ENCODE assay signal across 10 mouse cellular contexts in genomic region chr4:120189941-120190340, GRCm38 (mm10). TPM values are rescaled to one million over a fixed set of nuclear protein-coding genes. Genes with fewer than 3 reads are reported as not detected.
DNase-seq lines count a peak whose midpoint lies in the region; ATAC-seq and TF ChIP-seq lines count a peak whose summit lies in the region.
"Had no signal": no experiment of that assay in that cellular context is flagged by ENCODE, and none has a peak within 500 bp of the region (broad histone marks: within the 10 kb centered on the region; RNA-seq: fewer than 3 reads in every experiment).

No protein-coding gene starts in this region.

- no peaks in the 10 kb centered on the region for H3K36me3 ChIP-seq in hindbrain, embryonic 15.5 days
- H3K36me3 ChIP-seq in limb, embryonic 11.5 days (ENCODE audit: control insufficient read depth, insufficient read depth, low read length): no peaks in the 10 kb centered on the region
- no peaks in the 10 kb centered on the region for H3K36me3 ChIP-seq in stomach, postnatal 0 days (ENCODE audit: control insufficient read depth, insufficient read depth, low read length)
- H3K36me3 ChIP-seq: liver, embryonic 13.5 days had no signal

- WGBS in hindbrain, embryonic 15.5 days: 32% methylated on average over 2 of the region's 2 CpGs
- 30% methylated on average over 2 of the region's 2 CpGs for WGBS in limb, embryonic 11.5 days
- 47% methylated on average over 2 of the region's 2 CpGs for WGBS in stomach, postnatal 0 days

- no peak overlapping the region for H3K4me3 ChIP-seq in hindbrain, embryonic 15.5 days
- H3K4me3 ChIP-seq in limb, embryonic 11.5 days (ENCODE audit: low read depth, low read length): no peak overlapping the region
- no peak overlapping the region for H3K4me3 ChIP-seq in stomach, postnatal 0 days (ENCODE audit: low read depth, low read length)
- H3K4me3 ChIP-seq: erythroblast, embryonic 14.5 days; liver, embryonic 13.5 days had no signal

- H3K27me3 ChIP-seq in hindbrain, embryonic 15.5 days: peaks cover 5% of the 10 kb centered on the region
- no peaks in the 10 kb centered on the region for H3K27me3 ChIP-seq in limb, embryonic 11.5 days (ENCODE audit: control insufficient read depth, insufficient read depth, low read length)
- H3K27me3 ChIP-seq in stomach, postnatal 0 days (ENCODE audit: control insufficient read depth, insufficient read depth, low read length): no peaks in the 10 kb centered on the region

- H3K4me2 ChIP-seq in hindbrain, embryonic 15.5 days: no peak overlapping the region
- no peak overlapping the region for H3K4me2 ChIP-seq in limb, embryonic 11.5 days (ENCODE audit: low read depth, severe bottlenecking)
- no peak overlapping the region for H3K4me2 ChIP-seq in stomach, postnatal 0 days (replicated peaks; ENCODE audit: low read depth)
- H3K4me2 ChIP-seq: liver, embryonic 13.5 days had no signal

- H3K4me1 ChIP-seq in hindbrain, embryonic 15.5 days (replicated peaks): peaks cover 24% of the 10 kb centered on the region
- H3K4me1 ChIP-seq in limb, embryonic 11.5 days (ENCODE audit: control insufficient read depth, insufficient read depth, low read length): peaks cover 7% of the 10 kb centered on the region; the same call in 1 of the 2 replicates
- no peaks in the 10 kb centered on the region for H3K4me1 ChIP-seq in stomach, postnatal 0 days (replicated peaks; ENCODE audit: control insufficient read depth, insufficient read depth)
- H3K4me1 ChIP-seq: liver, embryonic 13.5 days had no signal

- DNase-seq in NIH3T3 (ENCODE audit: low read depth): peak; percentile 66
- peak; percentile 60 to 75 for DNase-seq in cerebellum, postnatal 25 days
- DNase-seq in limb, embryonic 11.5 days (ENCODE audit: low spot score): peak; percentile 29
- no peak for DNase-seq in heart, adult 8-10 months (ENCODE audit: low spot score)
- DNase-seq in natural killer cell, adult 2 months (ENCODE audit: low spot score in 2 of 2): no peak
- DNase-seq in testis, postnatal 14 days (ENCODE audit: low spot score): no peak
- DNase-seq in stomach, postnatal 0 days (ENCODE audit: low spot score): no peak
- DNase-seq: liver, embryonic 13.5 days had no signal

- ATAC-seq in hindbrain, embryonic 15.5 days (ENCODE audit: low FRiP score, low read depth): peak; percentile 31; the same call in 1 of the 2 replicates
- ATAC-seq in limb, embryonic 11.5 days (ENCODE audit: insufficient number of reproducible peaks, low FRiP score, low TSS enrichment, low read depth): no peak
- no peak for ATAC-seq in stomach, postnatal 0 days (ENCODE audit: low FRiP score, low TSS enrichment)

- TF ChIP-seq CTCF in stomach, postnatal 0 days (IDR thresholded peaks at IDR 0.05; ENCODE audit: low read depth): no peak

- peak overlapping the region; percentile 45 for H3K27ac ChIP-seq in hindbrain, embryonic 15.5 days (replicated peaks)
- H3K27ac ChIP-seq in limb, embryonic 11.5 days (replicated peaks; ENCODE audit: low read depth, low read length): 0 out of 2 replicates have a peak overlapping the region, but pooled peaks have one; percentile 14
- H3K27ac ChIP-seq in stomach, postnatal 0 days (replicated peaks): no peak overlapping the region
- H3K27ac ChIP-seq: liver, embryonic 13.5 days had no signal

- H3K9ac ChIP-seq in hindbrain, embryonic 15.5 days: no peak overlapping the region
- H3K9ac ChIP-seq in limb, embryonic 11.5 days (ENCODE audit: low read length): no peak overlapping the region
- no peak overlapping the region for H3K9ac ChIP-seq in stomach, postnatal 0 days (ENCODE audit: low read length)
- H3K9ac ChIP-seq: liver, embryonic 13.5 days had no signal

- no peak for TF ChIP-seq EP300 in stomach, postnatal 0 days (optimal IDR thresholded peaks at IDR 0.05)

- H3K9me3 ChIP-seq in hindbrain, embryonic 15.5 days: no peaks in the 10 kb centered on the region
- H3K9me3 ChIP-seq in limb, embryonic 11.5 days (ENCODE audit: control insufficient read depth, low read length): no peaks in the 10 kb centered on the region
- no peaks in the 10 kb centered on the region for H3K9me3 ChIP-seq in stomach, postnatal 0 days (ENCODE audit: control insufficient read depth, low read length)
- H3K9me3 ChIP-seq: liver, embryonic 13.5 days had no signal

RNA-seq across cellular contexts. Expression of gene Edn2, which starts 28.9 kb away (rescaled TPM):
- 0.10 TPM in 2 replicates for polyA plus RNA-seq in hindbrain, embryonic 15.5 days (2015; fragmentation: Nextera tagmentation; extraction: Ambion mirVana)
- polyA plus RNA-seq in limb, embryonic 11.5 days (2014; fragmentation: Nextera tagmentation; extraction: Ambion mirVana): 0.13 TPM in 1 of 2 replicates, not detected in the other
- not detected for total RNA-seq in heart, adult 8-10 months (2022)
- polyA plus RNA-seq in stomach, postnatal 0 days (2015; fragmentation: Nextera tagmentation; extraction: Ambion mirVana): 1.9 and 2.2 TPM in 2 replicates
- polyA plus RNA-seq: erythroblast, embryonic 14.5 days had no signal

Comparison
In these comparisons a context has a peak if more than half of its experiments do, and no peak if none do; other contexts are left out.
1. DNase-seq: peak in NIH3T3 (single experiment), cerebellum, postnatal 25 days (2 of 2) and limb, embryonic 11.5 days (single experiment); none in heart, adult 8-10 months (single experiment), natural killer cell, adult 2 months (0 of 2), testis, postnatal 14 days (single experiment) and stomach, postnatal 0 days (single experiment).